Comparison of ENCODE assay signal across 8 mouse cellular contexts in the genomic region with DNA sequence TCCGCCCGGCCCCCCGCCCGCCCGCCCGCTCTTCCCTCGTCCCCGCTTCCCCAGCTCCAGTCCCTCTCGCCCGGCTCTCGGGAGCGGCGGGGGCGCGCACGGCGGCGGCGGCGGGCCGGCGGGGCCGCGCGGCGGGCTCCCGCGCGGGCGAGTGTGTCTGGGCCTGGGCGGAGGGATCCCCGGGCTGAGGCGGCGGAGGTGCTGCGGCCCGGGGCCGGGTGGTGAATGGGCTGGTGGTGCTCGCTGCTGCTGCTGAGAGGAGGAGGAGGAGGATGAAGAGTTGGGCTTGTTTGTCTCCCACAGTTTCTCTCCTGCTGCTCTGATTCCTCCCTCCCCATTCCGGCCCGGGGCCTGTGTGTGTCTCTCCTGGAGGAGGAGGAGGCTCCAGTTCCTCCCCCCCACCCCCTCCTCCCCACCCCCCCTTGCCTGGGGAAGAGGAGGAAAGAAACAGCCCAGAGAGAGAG.
DNase-seq lines count a peak whose midpoint lies in the region; ATAC-seq and TF ChIP-seq lines count a peak whose summit lies in the region.

No protein-coding gene starts in this region.

- 2% methylated on average over 35 of the region's 40 CpGs for WGBS in forebrain, embryonic 15.5 days
- 0% methylated on average over 14 of the region's 40 CpGs for WGBS in neural tube, embryonic 14.5 days

- H3K27me3 ChIP-seq in G1E (ENCODE audit: insufficient read depth, low read length) = peaks cover 2% of the 10 kb centered on the region; the same call in 1 of the 2 replicates
- no peaks in the 10 kb centered on the region for H3K27me3 ChIP-seq in forebrain, embryonic 15.5 days
- H3K27me3 ChIP-seq in neural tube, embryonic 14.5 days (ENCODE audit: control insufficient read depth, insufficient read depth, low read length) = no peaks in the 10 kb centered on the region
- H3K27me3 ChIP-seq in testis, adult 2 months (ENCODE audit: control insufficient read depth, insufficient read depth, low read length) = no peaks in the 10 kb centered on the region

- H3K9ac ChIP-seq in forebrain, embryonic 15.5 days (replicated peaks) = peak overlapping the region; percentile 87
- peak overlapping the region; percentile 89 for H3K9ac ChIP-seq in neural tube, embryonic 14.5 days (replicated peaks; ENCODE audit: low read depth, low read length)

- TF ChIP-seq CTCF in G1E (IDR thresholded peaks at IDR 0.05; ENCODE audit: low read depth, low read length) = no peak
- TF ChIP-seq CTCF in testis, adult 2 months (IDR thresholded peaks at IDR 0.05; ENCODE audit: control insufficient read depth, insufficient read depth, insufficient replicate concordance, low read depth, low read length) = no peak

- DNase-seq in G1E (ENCODE audit: low spot score) = peak; percentile 82
- peak; percentile 95 for DNase-seq in cerebellum, adult 11-12 months
- DNase-seq in heart, postnatal 25 days (ENCODE audit: low spot score) = peak; percentile 90
- peak; percentile 90 to 93 for DNase-seq in layer of hippocampus, adult 18-20 months (ENCODE audit: low spot score in 2 of 2)
- DNase-seq in lung, adult 18-20 months = peak; percentile 92 to 93

- ATAC-seq in G1E (ENCODE audit: extremely low read depth, insufficient number of reproducible peaks, low FRiP score, poor library complexity, severe bottlenecking) = peak; percentile 23; the same call in 1 of the 2 replicates
- ATAC-seq in forebrain, embryonic 15.5 days (replicated peaks) = peak; percentile 83
- peak; percentile 80 for ATAC-seq in neural tube, embryonic 14.5 days (ENCODE audit: low read depth)

- H3K36me3 ChIP-seq in G1E (replicated peaks) = no peaks in the 10 kb centered on the region
- H3K36me3 ChIP-seq in forebrain, embryonic 15.5 days = no peaks in the 10 kb centered on the region
- H3K36me3 ChIP-seq in neural tube, embryonic 14.5 days (ENCODE audit: control insufficient read depth, insufficient read depth, low read length) = no peaks in the 10 kb centered on the region
- no peaks in the 10 kb centered on the region for H3K36me3 ChIP-seq in testis, adult 2 months (ENCODE audit: control insufficient read depth, insufficient read depth, low read length)

- TF ChIP-seq POLR2A in testis, adult 2 months (IDR thresholded peaks at IDR 0.05; ENCODE audit: control insufficient read depth, low read depth, low read length) = peak; percentile 68

- intact Hi-C loops in heart, postnatal 25 days (cut with DNase I) = loop anchor here (2.0 to 10.0 kb wide), 4 partner anchors 126 to 239 kb away; no protein-coding TSS in a partner anchor

- H3K4me1 ChIP-seq in G1E (ENCODE audit: insufficient read depth, low read depth, low read length) = peaks cover 17% of the 10 kb centered on the region
- H3K4me1 ChIP-seq in forebrain, embryonic 15.5 days = peaks cover 36% of the 10 kb centered on the region
- peaks cover 17% of the 10 kb centered on the region for H3K4me1 ChIP-seq in neural tube, embryonic 14.5 days (ENCODE audit: control insufficient read depth, insufficient read depth, low read length)
- H3K4me1 ChIP-seq in testis, adult 2 months (ENCODE audit: control insufficient read depth, insufficient read depth, low read length) = peaks cover 10% of the 10 kb centered on the region

- H3K9me3 ChIP-seq in G1E (replicated peaks) = no peaks in the 10 kb centered on the region
- no peaks in the 10 kb centered on the region for H3K9me3 ChIP-seq in forebrain, embryonic 15.5 days
- no peaks in the 10 kb centered on the region for H3K9me3 ChIP-seq in neural tube, embryonic 14.5 days (ENCODE audit: control insufficient read depth, low read length)

- peak overlapping the region; percentile 82 for H3K4me3 ChIP-seq in G1E (ENCODE audit: low read depth, low read length)
- peak overlapping the region; percentile 94 for H3K4me3 ChIP-seq in forebrain, embryonic 15.5 days
- H3K4me3 ChIP-seq in neural tube, embryonic 14.5 days (ENCODE audit: low read depth, low read length) = peak overlapping the region; percentile 77
- H3K4me3 ChIP-seq in testis, adult 2 months (ENCODE audit: control insufficient read depth, low read depth, low read length) = peak overlapping the region; percentile 95

- H3K4me2 ChIP-seq in forebrain, embryonic 15.5 days (replicated peaks) = peak overlapping the region; percentile 96
- peak overlapping the region; percentile 94 for H3K4me2 ChIP-seq in neural tube, embryonic 14.5 days (ENCODE audit: low read depth, low read length)

- H3K27ac ChIP-seq in forebrain, embryonic 15.5 days (replicated peaks) = peak overlapping the region; percentile 100
- peak overlapping the region; percentile 99 for H3K27ac ChIP-seq in neural tube, embryonic 14.5 days (ENCODE audit: low read depth, low read length)
- peak overlapping the region; percentile 89 for H3K27ac ChIP-seq in testis, adult 2 months (ENCODE audit: control insufficient read depth, insufficient read depth, low read depth, low read length)

Comparison
In these comparisons a context has a peak if more than half of its experiments do, and no peak if none do; other contexts are left out.
1. Peak in every context shown above with its lines: DNase-seq, ATAC-seq, H3K4me3 ChIP-seq and H3K27ac ChIP-seq.
2. ATAC-seq: peak in every context shown above with its lines; median percentile 83 in forebrain, embryonic 15.5 days; 80 in neural tube, embryonic 14.5 days; 23 in G1E.